Comparison of ENCODE assay signal across 18 mouse cellular contexts in the genomic region with DNA sequence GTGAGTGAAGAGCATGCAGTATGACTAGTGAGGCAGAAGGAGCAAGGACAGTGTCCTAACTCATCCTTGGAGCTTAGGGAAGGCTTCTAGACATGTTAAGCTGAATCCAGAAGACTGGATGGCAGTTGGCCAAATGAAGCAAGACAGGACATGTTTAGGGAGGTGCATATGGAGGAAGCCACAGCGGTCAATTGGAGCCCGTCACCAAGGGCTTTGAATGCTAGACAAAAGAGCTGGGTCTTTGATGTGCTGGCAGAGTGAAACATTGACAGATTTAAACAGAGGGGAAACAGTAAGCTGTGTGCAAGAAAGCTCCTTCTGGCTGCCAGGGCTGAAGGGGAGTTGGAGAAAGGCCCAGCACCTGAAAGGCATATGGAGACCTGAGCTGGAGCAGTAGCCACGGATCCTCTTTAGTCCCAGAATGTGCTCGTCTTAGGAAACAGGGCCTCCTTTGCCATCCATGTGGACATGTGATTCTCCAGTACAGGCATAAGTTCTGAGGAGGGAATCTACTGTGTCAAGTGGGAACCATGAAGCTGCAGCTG. TPM values are rescaled to one million over a fixed set of nuclear protein-coding genes. Genes with fewer than 3 reads are reported as not detected.
DNase-seq lines count a peak whose midpoint lies in the region; ATAC-seq and TF ChIP-seq lines count a peak whose summit lies in the region.
"Had no signal": no experiment of that assay in that cellular context is flagged by ENCODE, and none has a peak within 500 bp of the region (broad histone marks: within the 10 kb centered on the region; RNA-seq: fewer than 3 reads in every experiment).

No protein-coding gene starts in this region.

- H3K4me1 ChIP-seq in forebrain, embryonic 13.5 days, result no peaks in the 10 kb centered on the region
- no peaks in the 10 kb centered on the region for H3K4me1 ChIP-seq in forebrain, embryonic 11.5 days (replicated peaks; ENCODE audit: control insufficient read depth, insufficient read depth, low read length)
- H3K4me1 ChIP-seq in midbrain, postnatal 0 days (ENCODE audit: insufficient read depth, low read length), result no peaks in the 10 kb centered on the region
- H3K4me1 ChIP-seq in midbrain, embryonic 16.5 days (ENCODE audit: control insufficient read depth, insufficient read depth, low read length), result no peaks in the 10 kb centered on the region
- H3K4me1 ChIP-seq in forebrain, postnatal 0 days (ENCODE audit: insufficient read depth), result no peaks in the 10 kb centered on the region
- H3K4me1 ChIP-seq in kidney, adult 2 months (ENCODE audit: control insufficient read depth, insufficient read depth, low read length), result no peaks in the 10 kb centered on the region
- H3K4me1 ChIP-seq: embryonic facial prominence, embryonic 13.5 days; limb, embryonic 12.5 days; liver, embryonic 13.5 days; lung, embryonic 15.5 days had no signal

- TF ChIP-seq CTCF in midbrain, postnatal 0 days (IDR thresholded peaks at IDR 0.05), result no peak
- no peak for TF ChIP-seq CTCF in forebrain, postnatal 0 days (IDR thresholded peaks at IDR 0.05; ENCODE audit: low read depth)
- TF ChIP-seq CTCF in kidney, adult 2 months (conservative IDR thresholded peaks at IDR 0.05; ENCODE audit: insufficient read depth, insufficient read length, low read depth, low read length), result no peak

- DNase-seq in forebrain, embryonic 11.5 days (ENCODE audit: low spot score), result no peak
- DNase-seq in midbrain, postnatal 0 days (ENCODE audit: low spot score), result peak; percentile 3
- peak; percentile 38 for DNase-seq in cerebellum, adult 9-10 months
- no peak for DNase-seq in forebrain, postnatal 0 days
- DNase-seq in kidney, adult 2 months, result no peak
- DNase-seq: adrenal gland, postnatal 36 days; heart, adult 2 months; kidney, postnatal 10 days; liver, embryonic 13.5 days; spleen, adult 18-20 months had no signal

- no peaks in the 10 kb centered on the region for H3K27me3 ChIP-seq in forebrain, embryonic 13.5 days
- H3K27me3 ChIP-seq in forebrain, embryonic 11.5 days (ENCODE audit: control insufficient read depth, insufficient read depth, low read length), result no peaks in the 10 kb centered on the region
- no peaks in the 10 kb centered on the region for H3K27me3 ChIP-seq in midbrain, postnatal 0 days (ENCODE audit: insufficient read depth, low read length)
- H3K27me3 ChIP-seq in midbrain, embryonic 16.5 days (ENCODE audit: control insufficient read depth, insufficient read depth, low read depth, low read length), result no peaks in the 10 kb centered on the region
- no peaks in the 10 kb centered on the region for H3K27me3 ChIP-seq in forebrain, postnatal 0 days (ENCODE audit: insufficient read depth, low read length)
- H3K27me3 ChIP-seq in kidney, adult 2 months (replicated peaks; ENCODE audit: control insufficient read depth, insufficient read depth, low read length), result no peaks in the 10 kb centered on the region
- H3K27me3 ChIP-seq: embryonic facial prominence, embryonic 13.5 days; limb, embryonic 12.5 days; liver, embryonic 13.5 days; lung, embryonic 15.5 days; Patski had no signal

- H3K36me3 ChIP-seq in forebrain, embryonic 13.5 days (ENCODE audit: poor library complexity, severe bottlenecking), result peaks cover 36% of the 10 kb centered on the region
- H3K36me3 ChIP-seq in forebrain, embryonic 11.5 days (ENCODE audit: control insufficient read depth, insufficient read depth, low read length), result no peaks in the 10 kb centered on the region
- peaks cover 9% of the 10 kb centered on the region; the same call in 1 of the 2 replicates for H3K36me3 ChIP-seq in midbrain, postnatal 0 days (ENCODE audit: insufficient read depth, low read length)
- H3K36me3 ChIP-seq in midbrain, embryonic 16.5 days (ENCODE audit: control insufficient read depth, insufficient read depth, low read length), result peaks cover 2% of the 10 kb centered on the region; the same call in 1 of the 2 replicates
- H3K36me3 ChIP-seq in forebrain, postnatal 0 days (ENCODE audit: insufficient read depth), result peaks cover 7% of the 10 kb centered on the region
- H3K36me3 ChIP-seq in kidney, adult 2 months (ENCODE audit: control insufficient read depth, insufficient read depth, low read length), result no peaks in the 10 kb centered on the region
- H3K36me3 ChIP-seq: liver, embryonic 13.5 days had no signal

- no peak overlapping the region for H3K4me2 ChIP-seq in forebrain, embryonic 13.5 days
- H3K4me2 ChIP-seq in forebrain, embryonic 11.5 days (ENCODE audit: low read depth, low read length, severe bottlenecking), result no peak overlapping the region
- no peak overlapping the region for H3K4me2 ChIP-seq in midbrain, postnatal 0 days (ENCODE audit: low read depth, low read length, poor library complexity, severe bottlenecking)
- no peak overlapping the region for H3K4me2 ChIP-seq in midbrain, embryonic 16.5 days (ENCODE audit: low read length)
- no peak overlapping the region for H3K4me2 ChIP-seq in forebrain, postnatal 0 days (ENCODE audit: low read depth)
- H3K4me2 ChIP-seq: embryonic facial prominence, embryonic 13.5 days; limb, embryonic 12.5 days; liver, embryonic 13.5 days; lung, embryonic 15.5 days had no signal

- peak overlapping the region; percentile 14; the same call in 1 of the 2 replicates for H3K27ac ChIP-seq in forebrain, embryonic 13.5 days
- H3K27ac ChIP-seq in forebrain, embryonic 11.5 days (ENCODE audit: low read depth, low read length), result no peak overlapping the region
- H3K27ac ChIP-seq in midbrain, postnatal 0 days (ENCODE audit: low read depth, low read length), result no peak overlapping the region
- H3K27ac ChIP-seq in midbrain, embryonic 16.5 days (ENCODE audit: low read length), result no peak overlapping the region
- H3K27ac ChIP-seq in forebrain, postnatal 0 days (ENCODE audit: low read depth, low read length), result no peak overlapping the region
- H3K27ac ChIP-seq in kidney, adult 2 months (ENCODE audit: insufficient read depth, low read depth, low read length), result no peak overlapping the region
- H3K27ac ChIP-seq: embryonic facial prominence, embryonic 13.5 days; heart, adult 2 months; limb, embryonic 12.5 days; liver, embryonic 13.5 days; lung, embryonic 15.5 days had no signal

- TF ChIP-seq POLR2A in kidney, adult 2 months (IDR thresholded peaks at IDR 0.05; ENCODE audit: low read depth, low read length), result no peak

- no peak overlapping the region for H3K4me3 ChIP-seq in forebrain, embryonic 13.5 days
- H3K4me3 ChIP-seq in forebrain, embryonic 11.5 days (ENCODE audit: low read depth, low read length), result no peak overlapping the region
- H3K4me3 ChIP-seq in midbrain, postnatal 0 days (ENCODE audit: low read depth, low read length), result no peak overlapping the region
- H3K4me3 ChIP-seq in midbrain, embryonic 16.5 days (ENCODE audit: low read depth, low read length), result no peak overlapping the region
- no peak overlapping the region for H3K4me3 ChIP-seq in forebrain, postnatal 0 days (ENCODE audit: low read depth, low read length)
- H3K4me3 ChIP-seq in kidney, adult 2 months (ENCODE audit: insufficient read depth, low read depth, low read length), result no peak overlapping the region
- H3K4me3 ChIP-seq: embryonic facial prominence, embryonic 13.5 days; heart, adult 2 months; limb, embryonic 12.5 days; liver, embryonic 13.5 days; lung, embryonic 15.5 days had no signal

- peak; percentile 36; the same call in 1 of the 2 replicates for ATAC-seq in forebrain, embryonic 13.5 days
- ATAC-seq in forebrain, embryonic 11.5 days (replicated peaks; ENCODE audit: low FRiP score), result no peak
- no peak for ATAC-seq in midbrain, postnatal 0 days (ENCODE audit: low FRiP score)
- no peak for ATAC-seq in midbrain, embryonic 16.5 days
- ATAC-seq in forebrain, postnatal 0 days, result peak; percentile 27; the same call in 1 of the 2 replicates
- no peak for ATAC-seq in frontal cortex, adult (ENCODE audit: low TSS enrichment)
- ATAC-seq: intestine, postnatal 0 days; Patski had no signal

- 60% methylated on average over 4 of the region's 4 CpGs for WGBS in forebrain, embryonic 13.5 days
- WGBS in forebrain, embryonic 11.5 days, result 75% methylated on average over 4 of the region's 4 CpGs
- 54% methylated on average over 4 of the region's 4 CpGs for WGBS in midbrain, postnatal 0 days
- WGBS in midbrain, embryonic 16.5 days, result 70% methylated on average over 4 of the region's 4 CpGs
- WGBS in forebrain, postnatal 0 days, result 65% methylated on average over 4 of the region's 4 CpGs
- 78% methylated on average over 4 of the region's 4 CpGs for WGBS in kidney, adult 2 months

- no peak overlapping the region for H3K9ac ChIP-seq in forebrain, embryonic 13.5 days
- H3K9ac ChIP-seq in forebrain, embryonic 11.5 days (ENCODE audit: low read length), result no peak overlapping the region
- no peak overlapping the region for H3K9ac ChIP-seq in midbrain, postnatal 0 days (replicated peaks; ENCODE audit: low read length, poor library complexity, severe bottlenecking)
- no peak overlapping the region for H3K9ac ChIP-seq in midbrain, embryonic 16.5 days (ENCODE audit: low read depth, low read length)
- no peak overlapping the region for H3K9ac ChIP-seq in forebrain, postnatal 0 days
- H3K9ac ChIP-seq: embryonic facial prominence, embryonic 13.5 days; limb, embryonic 12.5 days; liver, embryonic 13.5 days; lung, embryonic 15.5 days had no signal

- H3K9me3 ChIP-seq in forebrain, embryonic 13.5 days (replicated peaks), result no peaks in the 10 kb centered on the region
- H3K9me3 ChIP-seq in forebrain, embryonic 11.5 days (ENCODE audit: control insufficient read depth, low read length), result no peaks in the 10 kb centered on the region
- H3K9me3 ChIP-seq in midbrain, postnatal 0 days (ENCODE audit: low read length), result no peaks in the 10 kb centered on the region
- H3K9me3 ChIP-seq in midbrain, embryonic 16.5 days (replicated peaks; ENCODE audit: control insufficient read depth, low read length, poor library complexity, severe bottlenecking), result no peaks in the 10 kb centered on the region
- no peaks in the 10 kb centered on the region for H3K9me3 ChIP-seq in forebrain, postnatal 0 days (ENCODE audit: low read length)
- H3K9me3 ChIP-seq: embryonic facial prominence, embryonic 13.5 days; limb, embryonic 12.5 days; liver, embryonic 13.5 days; lung, embryonic 15.5 days had no signal

RNA-seq across cellular contexts. Expression of gene Tsr2, which starts 19.3 kb away (rescaled TPM):
- 37.9 and 40.9 TPM in 2 replicates for polyA plus RNA-seq in forebrain, embryonic 13.5 days (2015; fragmentation: Nextera tagmentation; extraction: Ambion mirVana)
- polyA plus RNA-seq in forebrain, embryonic 11.5 days (2014; fragmentation: Nextera tagmentation; extraction: Ambion mirVana), result 50.5 and 53.6 TPM in 2 replicates
- 24.1 and 33.0 TPM in 2 replicates for total RNA-seq in midbrain, postnatal 0 days (2014; rRNA removed)
- polyA plus RNA-seq in midbrain, postnatal 0 days (2015; fragmentation: Nextera tagmentation; extraction: Ambion mirVana), result 41.9 and 45.6 TPM in 2 replicates
- polyA plus RNA-seq in midbrain, embryonic 16.5 days (2015; fragmentation: Nextera tagmentation; extraction: Ambion mirVana), result 38.2 and 38.8 TPM in 2 replicates
- total RNA-seq in forebrain, postnatal 0 days (2014; rRNA removed), result 42.9 and 47.0 TPM in 2 replicates
- 45.5 and 46.1 TPM in 2 replicates for polyA plus RNA-seq in forebrain, postnatal 0 days (2015; fragmentation: Nextera tagmentation; extraction: Ambion mirVana)
- polyA plus RNA-seq in kidney, adult 2 months (2012; rRNA removed), result 8.3 and 9.6 TPM in 2 replicates

RNA-seq across cellular contexts. Expression of gene Fgd1, which starts 31.1 kb away (rescaled TPM):
- 9.2 and 11.0 TPM in 2 replicates for polyA plus RNA-seq in forebrain, embryonic 13.5 days (2015; fragmentation: Nextera tagmentation; extraction: Ambion mirVana)
- polyA plus RNA-seq in forebrain, embryonic 11.5 days (2014; fragmentation: Nextera tagmentation; extraction: Ambion mirVana), result 11.7 and 12.5 TPM in 2 replicates
- total RNA-seq in midbrain, postnatal 0 days (2014; rRNA removed), result 46.1 and 48.9 TPM in 2 replicates
- 12.6 and 14.4 TPM in 2 replicates for polyA plus RNA-seq in midbrain, postnatal 0 days (2015; fragmentation: Nextera tagmentation; extraction: Ambion mirVana)
- 13.1 and 13.4 TPM in 2 replicates for polyA plus RNA-seq in midbrain, embryonic 16.5 days (2015; fragmentation: Nextera tagmentation; extraction: Ambion mirVana)
- total RNA-seq in forebrain, postnatal 0 days (2014; rRNA removed), result 37.2 and 42.1 TPM in 2 replicates
- 10.2 and 14.6 TPM in 2 replicates for polyA plus RNA-seq in forebrain, postnatal 0 days (2015; fragmentation: Nextera tagmentation; extraction: Ambion mirVana)
- 9.9 and 10.3 TPM in 2 replicates for polyA plus RNA-seq in kidney, adult 2 months (2012; rRNA removed)

RNA-seq across cellular contexts. Expression of gene Gnl3l, which starts 59.9 kb away (rescaled TPM):
- polyA plus RNA-seq in forebrain, embryonic 13.5 days (2015; fragmentation: Nextera tagmentation; extraction: Ambion mirVana), result 54.7 and 62.1 TPM in 2 replicates
- 46.8 and 48.0 TPM in 2 replicates for polyA plus RNA-seq in forebrain, embryonic 11.5 days (2014; fragmentation: Nextera tagmentation; extraction: Ambion mirVana)
- 170 and 195 TPM in 2 replicates for total RNA-seq in midbrain, postnatal 0 days (2014; rRNA removed)
- polyA plus RNA-seq in midbrain, postnatal 0 days (2015; fragmentation: Nextera tagmentation; extraction: Ambion mirVana), result 113 and 118 TPM in 2 replicates
- 94.7 and 95.9 TPM in 2 replicates for polyA plus RNA-seq in midbrain, embryonic 16.5 days (2015; fragmentation: Nextera tagmentation; extraction: Ambion mirVana)
- total RNA-seq in forebrain, postnatal 0 days (2014; rRNA removed), result 151 and 179 TPM in 2 replicates
- polyA plus RNA-seq in forebrain, postnatal 0 days (2015; fragmentation: Nextera tagmentation; extraction: Ambion mirVana), result 78.4 and 98.6 TPM in 2 replicates
- polyA plus RNA-seq in kidney, adult 2 months (2012; rRNA removed), result 12.0 and 14.3 TPM in 2 replicates

Comparison
In these comparisons a context has a peak if more than half of its experiments do, and no peak if none do; other contexts are left out.
1. ATAC-seq: peak in forebrain, embryonic 13.5 days (single experiment) and forebrain, postnatal 0 days (single experiment); none in forebrain, embryonic 11.5 days (single experiment), midbrain, postnatal 0 days (single experiment), midbrain, embryonic 16.5 days (single experiment) and frontal cortex, adult (single experiment).
2. DNase-seq: peak in midbrain, postnatal 0 days (single experiment) and cerebellum, adult 9-10 months (single experiment); none in forebrain, embryonic 11.5 days (single experiment), forebrain, postnatal 0 days (single experiment) and kidney, adult 2 months (single experiment).